Mouse (Mus musculus): ENCODE measurements around the gene Map4k2. TPM values are rescaled to one million over a fixed set of nuclear protein-coding genes. Genes with fewer than 3 reads are reported as not detected.

Map4k2 gene
- polyA plus RNA-seq, 1 experiment from 2014 or later = 5.2 TPM

- TF ChIP-seq CTCF (IDR thresholded peaks at IDR 0.05; ENCODE audit: low read depth) (no peak), EP300 (optimal IDR thresholded peaks at IDR 0.05) (no peak)
- Histone ChIP-seq H3K9me3 (ENCODE audit: control insufficient read depth, low read length) (no peaks in the 10 kb centered on the region), H3K27ac (replicated peaks) (no peak overlapping the region), H3K4me3 (ENCODE audit: low read depth, low read length) (no peak overlapping the region), H3K4me1 (replicated peaks; ENCODE audit: control insufficient read depth, insufficient read depth) (no peaks in the 10 kb centered on the region), H3K27me3 (ENCODE audit: control insufficient read depth, insufficient read depth, low read length) (no peaks in the 10 kb centered on the region), H3K9ac (ENCODE audit: low read length) (no peak overlapping the region), H3K4me2 (replicated peaks; ENCODE audit: low read depth) (no peak overlapping the region), H3K36me3 (ENCODE audit: control insufficient read depth, insufficient read depth, low read length) (peaks cover 43% of the 10 kb centered on the region)
- no peak for DNase-seq (ENCODE audit: low spot score)
- WGBS = 80% methylated on average over 11 of the region's 11 CpGs
- no peak for ATAC-seq (ENCODE audit: low FRiP score, low TSS enrichment)
These were observed 36.5 kb downstream of the Map4k2 start for GRCm38 (mm10) chr19:6377327-6378040.

- Histone ChIP-seq H3K36me3 (ENCODE audit: control insufficient read depth, insufficient read depth, low read length) (peaks cover 23% of the 10 kb centered on the region), H3K27ac (replicated peaks) (no peak overlapping the region), H3K4me2 (replicated peaks; ENCODE audit: low read depth) (no peak overlapping the region), H3K9me3 (ENCODE audit: control insufficient read depth, low read length) (no peaks in the 10 kb centered on the region), H3K9ac (ENCODE audit: low read length) (no peak overlapping the region), H3K27me3 (ENCODE audit: control insufficient read depth, insufficient read depth, low read length) (no peaks in the 10 kb centered on the region), H3K4me1 (replicated peaks; ENCODE audit: control insufficient read depth, insufficient read depth) (no peaks in the 10 kb centered on the region; the same call in 1 of the 2 replicates), H3K4me3 (ENCODE audit: low read depth, low read length) (no peak overlapping the region)
- ATAC-seq (ENCODE audit: low FRiP score, low TSS enrichment) (no peak), DNase-seq (ENCODE audit: low spot score) (no peak)
- WGBS = 85% methylated on average over 9 of the region's 9 CpGs
- TF ChIP-seq EP300 (optimal IDR thresholded peaks at IDR 0.05) = no peak
- no peak for TF ChIP-seq CTCF (IDR thresholded peaks at IDR 0.05; ENCODE audit: low read depth)
These were observed 39.7 kb downstream of the Map4k2 start for GRCm38 (mm10) chr19:6380411-6381166.

- peaks cover 16% of the 10 kb centered on the region for H3K36me3 ChIP-seq (ENCODE audit: control insufficient read depth, insufficient read depth, low read length)
- H3K4me2 ChIP-seq (replicated peaks; ENCODE audit: low read depth) = no peak overlapping the region
- ATAC-seq (ENCODE audit: low FRiP score, low TSS enrichment) (no peak), DNase-seq (ENCODE audit: low spot score) (no peak)
- H3K27me3 ChIP-seq (ENCODE audit: control insufficient read depth, insufficient read depth, low read length) = no peaks in the 10 kb centered on the region
- TF ChIP-seq EP300 (optimal IDR thresholded peaks at IDR 0.05) = no peak
- TF ChIP-seq CTCF (IDR thresholded peaks at IDR 0.05; ENCODE audit: low read depth) = no peak
- no peak overlapping the region for H3K27ac ChIP-seq (replicated peaks)
- no peak overlapping the region for H3K4me3 ChIP-seq (ENCODE audit: low read depth, low read length)
- WGBS = 94% methylated on average over 5 of the region's 5 CpGs
- no peaks in the 10 kb centered on the region for H3K9me3 ChIP-seq (ENCODE audit: control insufficient read depth, low read length)
- no peaks in the 10 kb centered on the region; the same call in 1 of the 2 replicates for H3K4me1 ChIP-seq (replicated peaks; ENCODE audit: control insufficient read depth, insufficient read depth)
- no peak overlapping the region for H3K9ac ChIP-seq (ENCODE audit: low read length)
These were observed 40.3 kb downstream of the Map4k2 start for GRCm38 (mm10) chr19:6381238-6381637.

- WGBS = 63% methylated on average over 4 of the region's 4 CpGs
These were observed 41.5 kb downstream of the Map4k2 start for GRCm38 (mm10) chr19:6382323-6382924.

GRCm38 (mm10) chr19:6383470-6383869 is 42.5 kb downstream of the Map4k2 start:
- Histone ChIP-seq H3K9me3 (ENCODE audit: control insufficient read depth, low read length) (no peaks in the 10 kb centered on the region), H3K27ac (replicated peaks) (peak overlapping the region; percentile 56), H3K9ac (ENCODE audit: low read length) (no peak overlapping the region), H3K4me2 (replicated peaks; ENCODE audit: low read depth) (no peak overlapping the region), H3K4me1 (replicated peaks; ENCODE audit: control insufficient read depth, insufficient read depth) (no peaks in the 10 kb centered on the region; the same call in 1 of the 2 replicates), H3K36me3 (ENCODE audit: control insufficient read depth, insufficient read depth, low read length) (no peaks in the 10 kb centered on the region), H3K4me3 (ENCODE audit: low read depth, low read length) (no peak overlapping the region), H3K27me3 (ENCODE audit: control insufficient read depth, insufficient read depth, low read length) (no peaks in the 10 kb centered on the region)
- DNase-seq (ENCODE audit: low spot score) = no peak
- WGBS = 42% methylated on average over 5 of the region's 5 CpGs
- no peak for ATAC-seq (ENCODE audit: low FRiP score, low TSS enrichment)
- no peak for TF ChIP-seq EP300 (optimal IDR thresholded peaks at IDR 0.05)
- no peak for TF ChIP-seq CTCF (IDR thresholded peaks at IDR 0.05; ENCODE audit: low read depth)

More at GRCm38 (mm10) chr19:6382323-6382924, 41.5 kb downstream of the Map4k2 start:
- H3K4me3 ChIP-seq (ENCODE audit: low read depth, low read length) = no peak overlapping the region
- no peaks in the 10 kb centered on the region for H3K27me3 ChIP-seq (ENCODE audit: control insufficient read depth, insufficient read depth, low read length)
- H3K27ac ChIP-seq (replicated peaks) = no peak overlapping the region
- no peaks in the 10 kb centered on the region; the same call in 1 of the 2 replicates for H3K4me1 ChIP-seq (replicated peaks; ENCODE audit: control insufficient read depth, insufficient read depth)
- H3K36me3 ChIP-seq (ENCODE audit: control insufficient read depth, insufficient read depth, low read length) = peaks cover 4% of the 10 kb centered on the region
- ATAC-seq (ENCODE audit: low FRiP score, low TSS enrichment) (no peak), DNase-seq (ENCODE audit: low spot score) (no peak)
- H3K9ac ChIP-seq (ENCODE audit: low read length) = no peak overlapping the region
- H3K4me2 ChIP-seq (replicated peaks; ENCODE audit: low read depth) = no peak overlapping the region
- no peak for TF ChIP-seq CTCF (IDR thresholded peaks at IDR 0.05; ENCODE audit: low read depth)
- no peak for TF ChIP-seq EP300 (optimal IDR thresholded peaks at IDR 0.05)
- H3K9me3 ChIP-seq (ENCODE audit: control insufficient read depth, low read length) = no peaks in the 10 kb centered on the region

Data from stomach, postnatal 0 days (tissue).